Mouse (Mus musculus): ENCODE data around the gene Zbtb22. TPM values are rescaled to one million over a fixed set of nuclear protein-coding genes. Genes with fewer than 3 reads are reported as not detected.
"Not testable (repeated sequence)": the region's sequence is repeated elsewhere in the genome, so short reads cannot be mapped to it uniquely, and the experiment has no call there.

The Zbtb22 gene
- polyA plus RNA-seq, 1 experiment, result 37.1 TPM

- 79% methylated on average over 7 of the region's 7 CpGs for WGBS
- no peak for DNase-seq (ENCODE audit: low read depth, low spot score)
These were observed 13.2 kb upstream of the Zbtb22 start for GRCm38 (mm10) chr17:33902491-33902890.

GRCm38 (mm10) chr17:33903911-33904651 lies 11.6 kb upstream of the Zbtb22 start:
- WGBS, result 71% methylated on average over 6 of the region's 6 CpGs
- DNase-seq (ENCODE audit: low read depth, low spot score), result not testable (repeated sequence)

- not testable (repeated sequence) for DNase-seq (ENCODE audit: low read depth, low spot score)
- 30% methylated on average over 4 of the region's 4 CpGs for WGBS
These were observed 10.9 kb upstream of the Zbtb22 start, which contains the start of gene Platr17 for GRCm38 (mm10) chr17:33904835-33905234. Gene Platr17, plus strand, starts transcription at chr17:33905135.

- WGBS, result under 1% methylated on average over 44 of the region's 44 CpGs
- no peak for DNase-seq (ENCODE audit: low read depth, low spot score)
These were observed 7.2 kb upstream of the Zbtb22 start for GRCm38 (mm10) chr17:33908331-33909076.

GRCm38 (mm10) chr17:33909077-33909868 lies 6.4 kb upstream of the Zbtb22 start, which contains the start of gene Daxx:
Gene Daxx, plus strand, starts transcription at chr17:33909414.
- WGBS, result 1% methylated on average over 68 of the region's 68 CpGs
- DNase-seq (ENCODE audit: low read depth, low spot score), result peak; percentile 92

- DNase-seq (ENCODE audit: low read depth, low spot score), result no peak
- WGBS, result under 1% methylated on average over 14 of the region's 14 CpGs
These were observed 5.8 kb upstream of the Zbtb22 start for GRCm38 (mm10) chr17:33909869-33910250.

- DNase-seq (ENCODE audit: low read depth, low spot score), result no peak
- WGBS, result 37% methylated on average over 11 of the region's 11 CpGs
These were observed 5.2 kb upstream of the Zbtb22 start for GRCm38 (mm10) chr17:33910346-33911051.

GRCm38 (mm10) chr17:33911052-33911812 lies 4.5 kb upstream of the Zbtb22 start:
- no peak for DNase-seq (ENCODE audit: low read depth, low spot score)
- WGBS, result 87% methylated on average over 31 of the region's 31 CpGs

GRCm38 (mm10) chr17:33911813-33912414 lies 3.8 kb upstream of the Zbtb22 start:
- DNase-seq (ENCODE audit: low read depth, low spot score), result no peak
- WGBS, result 87% methylated on average over 28 of the region's 28 CpGs

- DNase-seq (ENCODE audit: low read depth, low spot score), result no peak
- WGBS, result 83% methylated on average over 10 of the region's 10 CpGs
These were observed 2.4 kb upstream of the Zbtb22 start for GRCm38 (mm10) chr17:33913264-33913663.

GRCm38 (mm10) chr17:33913905-33914304 lies 1.8 kb upstream of the Zbtb22 start:
- WGBS, result 93% methylated on average over 8 of the region's 8 CpGs
- no peak for DNase-seq (ENCODE audit: low read depth, low spot score)

GRCm38 (mm10) chr17:33914969-33915391 lies 724 bp upstream of the Zbtb22 start:
- no peak for DNase-seq (ENCODE audit: low read depth, low spot score)
- WGBS, result 74% methylated on average over 13 of the region's 13 CpGs

- no peak for DNase-seq (ENCODE audit: low read depth, low spot score)
- WGBS, result under 1% methylated on average over 19 of the region's 20 CpGs
These were observed 590 bp downstream of the Zbtb22 start for GRCm38 (mm10) chr17:33916294-33916693.

- DNase-seq (ENCODE audit: low read depth, low spot score), result no peak
- 75% methylated on average over 31 of the region's 31 CpGs for WGBS
These were observed 1.3 kb downstream of the Zbtb22 start for GRCm38 (mm10) chr17:33916847-33917655.

GRCm38 (mm10) chr17:33917656-33918292 lies 2.1 kb downstream of the Zbtb22 start:
- no peak for DNase-seq (ENCODE audit: low read depth, low spot score)
- WGBS, result 84% methylated on average over 18 of the region's 18 CpGs

- 50% methylated on average over 37 of the region's 37 CpGs for WGBS
- no peak for DNase-seq (ENCODE audit: low read depth, low spot score)
These were observed 2.8 kb downstream of the Zbtb22 start for GRCm38 (mm10) chr17:33918293-33919203.
